Mouse (Mus musculus) megakaryocyte, embryonic 14.5 days (primary cell): ENCODE measurements around the gene Naaladl1.

ENCODE experiments used
- FLI1 ChIP-seq: IDR thresholded peaks from 2 replicates; pipeline ENCODE4 v1.6.1; 2012; ENCODE audit warnings: low read length, inconsistent platforms, mixed read lengths
- GATA1 ChIP-seq: IDR thresholded peaks from 3 replicates; pipeline ENCODE4 v1.6.1; 2012; ENCODE audit warnings: mixed read lengths, low read length, inconsistent platforms, borderline replicate concordance

- TF ChIP-seq GATA1 (no peak), FLI1 (no peak)
Measured at GRCm38 (mm10) chr19:6063081-6063480, 42.5 kb upstream of the Naaladl1 start.
